Mouse (Mus musculus) heart, postnatal 0 days (tissue): ENCODE data around the gene Exoc5.

ENCODE experiments used
- CTCF ChIP-seq: IDR thresholded peaks from 2 replicates; pipeline ENCODE4 v1.5.1; 2016; ENCODE audit warnings: antibody characterized with exemption, control low read depth, low read depth
- EP300 ChIP-seq: IDR thresholded peaks from 2 replicates; pipeline ENCODE4 v1.6.1; 2016; ENCODE audit warnings: antibody characterized with exemption, low read depth

DNA sequence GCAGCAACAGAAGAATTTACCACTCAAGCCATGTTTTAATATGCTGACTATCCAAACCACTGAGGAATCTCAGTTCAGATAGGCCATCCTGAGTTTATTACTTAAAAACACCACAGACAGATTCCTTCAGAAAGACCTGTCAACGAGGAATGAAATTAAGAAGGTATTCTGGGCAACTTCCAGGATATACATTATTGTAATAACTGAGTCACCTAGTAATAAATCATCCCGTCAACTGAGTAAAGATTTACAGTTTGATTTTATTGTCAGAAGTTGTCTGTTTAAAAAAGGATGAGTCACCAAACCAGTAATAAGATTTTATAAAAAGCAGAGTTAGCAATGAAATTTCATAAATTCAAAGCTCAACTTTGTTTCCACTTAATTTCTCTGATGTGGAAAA lies 2.6 kb downstream of the Exoc5 start:
- no peak for TF ChIP-seq CTCF
- TF ChIP-seq EP300, result no peak
